Mouse (Mus musculus) liver, embryonic 14.5 days (tissue): ENCODE results near the gene Rad51b. TPM values are rescaled to one million over a fixed set of nuclear protein-coding genes. Genes with fewer than 3 reads are reported as not detected.

Source experiments
- ATAC-seq: fragments of 200-750 bp; cut with Nextera tagmentation; 2 replicates; pipeline ENCODE4 v1.8.0; 2017; ENCODE audit warnings: moderate number of reproducible peaks, mild to moderate bottlenecking, moderate library complexity; ENCODE audit not compliant: insufficient read depth
- DNase-seq, 3 experiments: peaks; one replicate each; pipeline ENCODE4 v3.0.0-alpha.2; 2012 to 2013; ENCODE audit warnings: low read depth in 3 of 3, low spot score in 3 of 3
- H3K27ac ChIP-seq: fragments of 300-500 bp; sonication (generic); 2 replicates; pipeline ENCODE4 v1.5.1; 2014; ENCODE audit warnings: moderate library complexity, mild to moderate bottlenecking, control low read depth, inconsistent platforms
- H3K27me3 ChIP-seq: fragments of 300-500 bp; sonication (generic); 2 replicates; pipeline ENCODE4 v1.6.1; 2014; ENCODE audit warnings: mild to moderate bottlenecking, low read length, moderate library complexity; ENCODE audit not compliant: control insufficient read depth, insufficient read depth
- H3K36me3 ChIP-seq: fragments of 300-500 bp; sonication (generic); replicated peaks from 2 replicates; pipeline ENCODE4 v1.6.1; 2014; ENCODE audit warnings: low read depth; ENCODE audit not compliant: control insufficient read depth, insufficient read depth
- H3K4me1 ChIP-seq, 2 experiments: fragments of 200-500 bp in 1 of 2; fragments of 300-500 bp in 1 of 2; sonication (generic) in 1 of 2; replicated peaks; 2 replicates each; pipeline ENCODE4 v1.6.1; 2012 to 2014; ENCODE audit warnings: antibody characterized with exemption in 1 of 2, inconsistent platforms in 1 of 2, low read length in 1 of 2; ENCODE audit not compliant: control insufficient read depth in 2 of 2, insufficient read depth in 2 of 2
- H3K4me2 ChIP-seq: fragments of 300-500 bp; sonication (generic); 2 replicates; pipeline ENCODE4 v1.6.1; 2014; ENCODE audit warnings: low read depth, mild to moderate bottlenecking, control low read depth, moderate library complexity
- H3K4me3 ChIP-seq, 2 experiments: fragments of 200-500 bp in 1 of 2; fragments of 300-500 bp in 1 of 2; sonication (generic) in 1 of 2; 2 replicates each; pipeline ENCODE4 v1.5.1; 2012 to 2014; ENCODE audit warnings: low read depth in 2 of 2, low read length in 2 of 2, mild to moderate bottlenecking in 2 of 2, control low read depth in 1 of 2, inconsistent platforms in 1 of 2, moderate library complexity in 1 of 2; ENCODE audit not compliant: insufficient read depth in 1 of 2
- H3K9ac ChIP-seq: fragments of 300-500 bp; sonication (generic); replicated peaks from 2 replicates; pipeline ENCODE4 v1.6.1; 2014; ENCODE audit warnings: mild to moderate bottlenecking, control low read depth, moderate library complexity
- H3K9me3 ChIP-seq: fragments of 300-500 bp; sonication (generic); 2 replicates; pipeline ENCODE4 v1.6.1; 2016; ENCODE audit warnings: low read length, mixed read lengths; ENCODE audit not compliant: control insufficient read depth
- CTCF ChIP-seq: IDR thresholded peaks from 2 replicates; pipeline ENCODE4 v1.5.1; 2016; ENCODE audit warnings: antibody characterized with exemption, low read depth, control low read depth
- EP300 ChIP-seq: IDR thresholded peaks from 2 replicates; pipeline ENCODE4 v1.6.1; 2016; ENCODE audit warnings: antibody characterized with exemption, low read depth
- WGBS: fragments of 180-500 bp; shearing (Covaris S2); extraction: QIAGEN DNeasy Blood & Tissue Kit; methylation state at CpG from one replicate; pipeline ENCODE4 v1.1.7; 2014; ENCODE audit not compliant: insufficient replicate concordance; 5-methylcytosine and 5-hydroxymethylcytosine counted together
- polyA plus RNA-seq, 2 experiments: library from polyadenylated mRNA; depleted of rRNA in 1 of 2; stranded (reverse) in 1 of 2; unstranded in 1 of 2; fragments of >200 nt; fragmentation: Nextera tagmentation in 1 of 2; extraction: Ambion mirVana in 1 of 2; gene quantifications; 2 replicates each; pipeline versions ENCODE4 v1.2.1 to v1.2.3; 2012 to 2014

Rad51b gene
- polyA plus RNA-seq, 2 experiments = 2.3 to 5.1 TPM

- no peak overlapping the region for H3K4me3 ChIP-seq
- WGBS = 80% methylated on average over 4 of the region's 4 CpGs
- no peak overlapping the region for H3K9ac ChIP-seq
- TF ChIP-seq EP300 (no peak), CTCF (no peak)
- DNase-seq (no peak), ATAC-seq (no peak)
- no peak overlapping the region for H3K27ac ChIP-seq
- peaks cover 5 to 28% of the 10 kb centered on the region in 2 experiments; a peak in 3 of 4 replicates for H3K4me1 ChIP-seq
- no peaks in the 10 kb centered on the region for H3K27me3 ChIP-seq
- H3K36me3 ChIP-seq = no peaks in the 10 kb centered on the region
- no peaks in the 10 kb centered on the region for H3K9me3 ChIP-seq
- H3K4me2 ChIP-seq = no peak overlapping the region
Observed at GRCm38 (mm10) chr12:79771194-79771593, 474.1 kb downstream of the Rad51b start.

- WGBS = 78% methylated on average over 3 of the region's 3 CpGs
- Histone ChIP-seq H3K9ac (no peak overlapping the region), H3K4me1 (peaks cover 5 to 22% of the 10 kb centered on the region in 2 experiments; a peak in 3 of 4 replicates), H3K27me3 (no peaks in the 10 kb centered on the region), H3K27ac (no peak overlapping the region), H3K9me3 (no peaks in the 10 kb centered on the region), H3K4me3 (no peak overlapping the region), H3K36me3 (no peaks in the 10 kb centered on the region), H3K4me2 (no peak overlapping the region)
- DNase-seq (no peak), ATAC-seq (no peak)
- TF ChIP-seq EP300 (no peak), CTCF (no peak)
Observed at GRCm38 (mm10) chr12:79771741-79772140, 474.7 kb downstream of the Rad51b start.

- H3K9me3 ChIP-seq = no peaks in the 10 kb centered on the region
- peaks cover 5 to 19% of the 10 kb centered on the region in 2 experiments; a peak in 3 of 4 replicates for H3K4me1 ChIP-seq
- H3K4me2 ChIP-seq = no peak overlapping the region
- H3K27me3 ChIP-seq = no peaks in the 10 kb centered on the region
- no peak overlapping the region for H3K4me3 ChIP-seq
- H3K27ac ChIP-seq = no peak overlapping the region
- TF ChIP-seq CTCF (no peak), EP300 (no peak)
- WGBS = 73% methylated on average over 4 of the region's 4 CpGs
- DNase-seq (no peak), ATAC-seq (no peak)
- H3K9ac ChIP-seq = no peak overlapping the region
- no peaks in the 10 kb centered on the region for H3K36me3 ChIP-seq
Observed at GRCm38 (mm10) chr12:79773246-79773645, 476.2 kb downstream of the Rad51b start.

- WGBS = 62% methylated on average over 4 of the region's 4 CpGs
- no peak overlapping the region for H3K9ac ChIP-seq
- no peak overlapping the region for H3K4me2 ChIP-seq
- peaks cover 3 to 8% of the 10 kb centered on the region in 2 experiments; a peak in 3 of 4 replicates for H3K4me1 ChIP-seq
- DNase-seq (no peak), ATAC-seq (no peak)
- H3K27me3 ChIP-seq = no peaks in the 10 kb centered on the region
- TF ChIP-seq CTCF (no peak), EP300 (no peak)
- H3K9me3 ChIP-seq = no peaks in the 10 kb centered on the region
- no peaks in the 10 kb centered on the region for H3K36me3 ChIP-seq
- no peak overlapping the region for H3K4me3 ChIP-seq
- H3K27ac ChIP-seq = no peak overlapping the region
Observed at GRCm38 (mm10) chr12:79774571-79774970, 477.5 kb downstream of the Rad51b start.

DNA sequence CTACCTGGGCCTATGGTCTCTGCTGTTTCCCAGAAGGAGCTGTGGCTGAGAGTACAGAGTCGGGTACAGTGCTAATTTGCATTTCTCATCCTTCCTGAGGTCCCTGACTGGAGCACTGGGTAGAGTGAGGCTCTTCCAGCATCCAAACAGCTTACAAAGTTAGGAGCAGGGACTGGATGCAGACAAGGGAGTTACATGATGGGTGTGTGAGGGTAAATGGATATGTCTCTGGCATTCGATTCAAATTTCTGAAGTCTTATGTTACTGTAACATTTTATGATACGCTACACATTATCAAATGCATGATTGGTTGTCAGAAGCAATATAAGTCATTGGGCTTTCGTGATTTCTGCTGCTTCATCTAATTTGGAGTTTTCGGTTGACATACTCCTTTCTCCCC is 479.7 kb downstream of the Rad51b start:
- ATAC-seq (no peak), DNase-seq (no peak)
- Histone ChIP-seq H3K27ac (no peak overlapping the region), H3K4me2 (no peak overlapping the region), H3K9me3 (no peaks in the 10 kb centered on the region), H3K36me3 (no peaks in the 10 kb centered on the region), H3K27me3 (no peaks in the 10 kb centered on the region), H3K4me1 (no peaks in the 10 kb centered on the region), H3K9ac (no peak overlapping the region), H3K4me3 (no peak overlapping the region)
- 69% methylated on average over 5 of the region's 5 CpGs for WGBS
- TF ChIP-seq EP300 = no peak
- no peak for TF ChIP-seq CTCF
